Mouse (Mus musculus): ENCODE measurements at regions not wholly inside any gene's neighbourhood (a gene's known extent, or its start where the extent isn't known, plus 50 kb on each side); places are given as distances from the start of the nearest gene placed in this dataset.

GRCm38 (mm10) chr8:103507068-103507467 is 594.4 kb upstream of the Cdh5 start:
- TF ChIP-seq CTCF (IDR thresholded peaks at IDR 0.05; ENCODE audit: control insufficient read depth, insufficient read depth, insufficient replicate concordance, low read depth, low read length) = no peak
- no peak for TF ChIP-seq POLR2A (IDR thresholded peaks at IDR 0.05; ENCODE audit: control insufficient read depth, low read depth, low read length)

All from testis, adult 2 months (tissue).